Mouse (Mus musculus): ENCODE measurements around the gene Zfp518a.

- no peak for TF ChIP-seq MYOD1 (IDR thresholded peaks at IDR 0.05; ENCODE audit: control insufficient read depth in 1 of 3, insufficient read length in 2 of 3, low read depth in 2 of 3)
- no peak for TF ChIP-seq POLR2A (IDR thresholded peaks at IDR 0.05; ENCODE audit: insufficient read length, low read depth)
- TF ChIP-seq MAX (IDR thresholded peaks at IDR 0.05; ENCODE audit: low read depth): no peak
Observed at GRCm38 (mm10) chr19:40964367-40964891, 69.9 kb downstream of the Zfp518a start.

All from myocyte (in vitro differentiated cells).